Mouse (Mus musculus) embryonic fibroblast, embryonic 13.5 days (primary cell): ENCODE data around the gene Slc26a11. TPM values are rescaled to one million over a fixed set of nuclear protein-coding genes. Genes with fewer than 3 reads are reported as not detected.

Source experiments
- H3K27ac ChIP-seq: 2 replicates; pipeline ENCODE4 v1.5.1; 2012; ENCODE audit warnings: low read length, control low read depth, inconsistent platforms; ENCODE audit not compliant: insufficient read depth
- H3K4me1 ChIP-seq: 2 replicates; pipeline ENCODE4 v1.6.1; 2011; ENCODE audit warnings: low read length; ENCODE audit not compliant: control insufficient read depth, insufficient read depth
- H3K4me3 ChIP-seq: 2 replicates; pipeline ENCODE4 v1.5.1; 2011; ENCODE audit warnings: mild to moderate bottlenecking, control low read depth, low read length; ENCODE audit not compliant: insufficient read depth
- CTCF ChIP-seq: IDR thresholded peaks from 2 replicates; pipeline ENCODE4 v1.5.1; 2011; ENCODE audit warnings: mild to moderate bottlenecking, control low read depth, low read length, moderate library complexity, borderline replicate concordance; ENCODE audit not compliant: insufficient read depth
- POLR2A ChIP-seq: IDR thresholded peaks from 2 replicates; pipeline ENCODE4 v1.6.1; 2011; ENCODE audit warnings: low read depth, mild to moderate bottlenecking, control low read depth, low read length, moderate library complexity
- polyA plus RNA-seq: library from polyadenylated mRNA; stranded (reverse); fragments of >200 nt; gene quantifications from 2 replicates; pipeline ENCODE4 v1.2.4, GENCODE M21; 2011; ENCODE audit warnings: low read depth; ENCODE audit not compliant: missing spikeins, insufficient read length

Slc26a11 gene
- polyA plus RNA-seq, 1 experiment = 10.8 TPM

GRCm38 (mm10) chr11:119427986-119428385 is 72.6 kb downstream of the Slc26a11 start:
- TF ChIP-seq POLR2A = no peak
- TF ChIP-seq CTCF = no peak
- Histone ChIP-seq H3K4me3 (no peak overlapping the region), H3K4me1 (no peaks in the 10 kb centered on the region), H3K27ac (no peak overlapping the region)

GRCm38 (mm10) chr11:119428649-119429136 is 73.3 kb downstream of the Slc26a11 start:
- no peak for TF ChIP-seq CTCF
- TF ChIP-seq POLR2A = no peak
- Histone ChIP-seq H3K27ac (no peak overlapping the region), H3K4me1 (no peaks in the 10 kb centered on the region), H3K4me3 (no peak overlapping the region)

Other genes starting within 250 kb of the Slc26a11 start
- gene Tbc1d16, start 127.1 kb upstream of the Slc26a11 start, polyA plus RNA-seq = 10.6 TPM in 2 replicates
- gene Ccdc40, start 127.0 kb upstream of the Slc26a11 start, polyA plus RNA-seq = 0.60 and 0.81 TPM in 2 replicates
- 131 TPM in 2 replicates for gene Gaa, start 87.7 kb upstream of the Slc26a11 start, polyA plus RNA-seq
- 144 and 153 TPM in 2 replicates for gene Eif4a3, start 55.5 kb upstream of the Slc26a11 start, polyA plus RNA-seq
- not detected in 2 replicates for gene Card14, start 47.8 kb upstream of the Slc26a11 start, polyA plus RNA-seq
- 16.1 and 17.3 TPM in 2 replicates for gene Sgsh, start within 50 bp of the Slc26a11 start, polyA plus RNA-seq
- gene Rnf213, start 37.5 kb downstream of the Slc26a11 start, polyA plus RNA-seq = 48.6 and 61.2 TPM in 2 replicates
- gene Endov, start 135.8 kb downstream of the Slc26a11 start, polyA plus RNA-seq = 9.7 and 15.2 TPM in 2 replicates
- gene Nptx1, start 192.2 kb downstream of the Slc26a11 start, polyA plus RNA-seq = 1.2 and 3.3 TPM in 2 replicates
- gene Rptor, start 247.3 kb downstream of the Slc26a11 start, polyA plus RNA-seq = 31.7 TPM in 2 replicates